Mouse (Mus musculus): ENCODE measurements at regions not wholly inside any gene's neighbourhood (a gene's known extent, or its start where the extent isn't known, plus 50 kb on each side); places are given as distances from the start of the nearest gene placed in this dataset.
A peak's percentile ranks its signal among the peaks of the same experiment; 100 is the strongest.
"Not testable (repeated sequence)": the region's sequence is repeated elsewhere in the genome, so short reads cannot be mapped to it uniquely, and the experiment has no call there.

- DNase-seq (ENCODE audit: low spot score in 2 of 2), result not testable (repeated sequence)
Measured at GRCm38 (mm10) chr15:19980625-19981024, 468.4 kb upstream of the Cdh12 start.

GRCm38 (mm10) chr15:19985001-19985400 lies 464.1 kb upstream of the Cdh12 start:
- not testable (repeated sequence) for DNase-seq (ENCODE audit: low spot score in 2 of 2)

- no peak for DNase-seq (ENCODE audit: low spot score in 2 of 2)
Measured at GRCm38 (mm10) chr15:20031772-20032171, 417.3 kb upstream of the Cdh12 start.

- DNase-seq (ENCODE audit: low spot score in 2 of 2), result no peak
Measured at GRCm38 (mm10) chr15:20034382-20034781, 414.7 kb upstream of the Cdh12 start.

GRCm38 (mm10) chr15:20038550-20039435 lies 410.3 kb upstream of the Cdh12 start:
- DNase-seq (ENCODE audit: low spot score in 2 of 2), result no peak

- DNase-seq (ENCODE audit: low spot score in 2 of 2), result no peak
Measured at GRCm38 (mm10) chr15:20040041-20040440, 409.0 kb upstream of the Cdh12 start.

- DNase-seq (ENCODE audit: low spot score in 2 of 2), result peak; percentile 8 to 67
Measured at GRCm38 (mm10) chr15:20084958-20085357, 364.1 kb upstream of the Cdh12 start.

GRCm38 (mm10) chr15:20089780-20090179 lies 359.3 kb upstream of the Cdh12 start:
- DNase-seq (ENCODE audit: low spot score in 2 of 2), result no peak

GRCm38 (mm10) chr15:20090522-20090921 lies 358.5 kb upstream of the Cdh12 start:
- no peak for DNase-seq (ENCODE audit: low spot score in 2 of 2)

GRCm38 (mm10) chr15:20095764-20096163 lies 353.3 kb upstream of the Cdh12 start:
- no peak for DNase-seq (ENCODE audit: low spot score in 2 of 2)

- DNase-seq (ENCODE audit: low spot score in 2 of 2), result no peak
Measured at GRCm38 (mm10) chr15:20119518-20119917, 329.5 kb upstream of the Cdh12 start.

- no peak for DNase-seq (ENCODE audit: low spot score in 2 of 2)
Measured at GRCm38 (mm10) chr15:20123586-20123985, 325.5 kb upstream of the Cdh12 start.

GRCm38 (mm10) chr15:20135893-20136570 lies 313.0 kb upstream of the Cdh12 start:
- DNase-seq (ENCODE audit: low spot score in 2 of 2), result no peak

GRCm38 (mm10) chr15:20151910-20152309 lies 297.2 kb upstream of the Cdh12 start:
- no peak for DNase-seq (ENCODE audit: low spot score in 2 of 2)

Data from right cerebral cortex, postnatal 36 days (tissue).